In the genomic region with DNA sequence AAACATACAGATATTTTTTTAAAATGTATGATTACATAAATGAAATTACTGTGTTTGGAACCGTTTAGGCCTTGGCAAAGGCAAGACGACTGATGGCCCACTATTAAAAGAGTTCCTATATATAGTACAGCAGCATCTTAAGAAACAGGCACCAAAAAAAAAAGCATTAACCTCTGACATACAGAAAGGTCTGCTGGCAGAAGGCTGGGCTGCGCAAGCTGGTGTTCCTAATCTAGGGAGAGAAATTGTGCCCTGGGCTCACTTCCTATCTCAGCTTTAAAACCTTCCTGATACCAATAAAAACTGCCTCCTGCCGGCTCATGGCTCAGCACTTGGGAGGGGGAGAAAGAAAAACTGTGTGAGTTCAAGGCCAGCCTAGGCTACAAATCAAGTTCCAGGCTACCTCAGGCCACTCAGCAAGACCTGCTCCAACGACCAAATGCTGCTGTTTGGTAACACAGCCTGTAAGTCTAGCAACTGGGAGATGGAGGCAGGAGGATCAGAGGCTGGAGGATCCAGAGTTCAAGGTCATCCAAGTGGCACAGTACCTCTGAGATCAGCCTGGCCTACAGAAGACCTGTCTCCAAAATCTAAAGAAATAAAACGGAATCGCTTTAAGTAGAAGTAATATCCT, we compare ENCODE assay signal across 13 mouse cellular contexts. TPM values are rescaled to one million over a fixed set of nuclear protein-coding genes. Genes with fewer than 3 reads are reported as not detected.
"Had no signal": no experiment of that assay in that cellular context is flagged by ENCODE, and none has a peak within 500 bp of the region (broad histone marks: within the 10 kb centered on the region; RNA-seq: fewer than 3 reads in every experiment).

No protein-coding gene starts in this region.

- H3K36me3 ChIP-seq: stomach, embryonic 15.5 days had no signal

- H3K9me3 ChIP-seq: limb, embryonic 12.5 days; midbrain, embryonic 12.5 days; neural tube, embryonic 12.5 days; stomach, embryonic 15.5 days had no signal

- H3K27me3 ChIP-seq: limb, embryonic 12.5 days; midbrain, embryonic 12.5 days; neural tube, embryonic 12.5 days; stomach, embryonic 15.5 days had no signal

- H3K4me2 ChIP-seq: limb, embryonic 12.5 days; midbrain, embryonic 12.5 days; neural tube, embryonic 12.5 days; stomach, embryonic 15.5 days had no signal

- H3K4me3 ChIP-seq: limb, embryonic 12.5 days; midbrain, embryonic 12.5 days; myocyte; neural tube, embryonic 12.5 days; stomach, embryonic 15.5 days had no signal

- H3K27ac ChIP-seq: limb, embryonic 12.5 days; liver, embryonic 14.5 days; midbrain, embryonic 12.5 days; neural tube, embryonic 12.5 days; stomach, embryonic 15.5 days had no signal

- H3K9ac ChIP-seq: limb, embryonic 12.5 days; liver, embryonic 14.5 days; midbrain, embryonic 12.5 days; neural tube, embryonic 12.5 days; stomach, embryonic 15.5 days had no signal

- H3K4me1 ChIP-seq: stomach, embryonic 15.5 days had no signal

RNA-seq across cellular contexts. Expression of gene Fgf23, which starts 31.8 kb away (rescaled TPM):
- total RNA-seq: megakaryocyte-erythroid progenitor cell, adult 5-6 weeks; neutrophil, adult 5-6 weeks had no signal
- polyA plus RNA-seq: kidney, embryonic 16.5 days; liver, embryonic 14.5 days; lung, embryonic 16.5 days; midbrain, embryonic 12.5 days; myocyte; neural tube, embryonic 12.5 days; spleen, adult 2 months; stomach, embryonic 15.5 days; testis, adult 2 months; urinary bladder, adult 2 months had no signal
